Mouse (Mus musculus) brain, embryonic 14.5 days (tissue): ENCODE data around the gene Asic1.

Experiments
- CTCF ChIP-seq: fragments of 200-500 bp; IDR thresholded peaks from 2 replicates; pipeline ENCODE4 v1.5.1; 2012; ENCODE audit warnings: inconsistent platforms, mild to moderate bottlenecking, moderate library complexity, borderline replicate concordance; ENCODE audit not compliant: insufficient read depth, insufficient read length; ENCODE audit errors: extremely low read depth
- POLR2A ChIP-seq: fragments of 200-500 bp; IDR thresholded peaks from 2 replicates; pipeline ENCODE4 v1.6.1; 2012; ENCODE audit warnings: mild to moderate bottlenecking, inconsistent platforms, borderline replicate concordance; ENCODE audit not compliant: poor library complexity, insufficient read depth, insufficient read length, severe bottlenecking; ENCODE audit errors: extremely low read depth

GRCm38 (mm10) chr15:99662371-99662770 lies 7.8 kb upstream of the Asic1 start:
- TF ChIP-seq CTCF (no peak), POLR2A (no peak)
